Mouse (Mus musculus) lung, adult 2 months (tissue): ENCODE results near the gene Rabggta. TPM values are rescaled to one million over a fixed set of nuclear protein-coding genes. Genes with fewer than 3 reads are reported as not detected.
A peak's percentile ranks its signal among the peaks of the same experiment; 100 is the strongest.

ENCODE experiments used
- DNase-seq: peaks from one replicate; pipeline ENCODE4 v3.0.0; 2022
- H3K4me1 ChIP-seq: fragments of 200-500 bp; 2 replicates; pipeline ENCODE4 v1.6.1; 2011; ENCODE audit warnings: low read length; ENCODE audit not compliant: control insufficient read depth, insufficient read depth
- H3K4me3 ChIP-seq: fragments of 200-500 bp; replicated peaks from 2 replicates; pipeline ENCODE3; 2011; ENCODE audit warnings: low read depth, mild to moderate bottlenecking, control low read depth, low read length; ENCODE audit errors: extremely low read depth
- CTCF ChIP-seq: fragments of 200-500 bp; IDR thresholded peaks from 2 replicates; pipeline ENCODE4 v1.5.1; 2011; ENCODE audit warnings: mild to moderate bottlenecking, low read length, control low read depth; ENCODE audit not compliant: insufficient read depth
- POLR2A ChIP-seq: fragments of 200-500 bp; IDR thresholded peaks from 2 replicates; pipeline ENCODE4 v1.6.1; 2011; ENCODE audit warnings: low read depth, mild to moderate bottlenecking, control low read depth, low read length, borderline replicate concordance; ENCODE audit errors: extremely low read depth
- WGBS: fragments of 180-500 bp; shearing (Covaris S2); methylation state at CpG from one replicate; pipeline ENCODE4 v1.1.7; 2018; 5-methylcytosine and 5-hydroxymethylcytosine counted together
- polyA plus RNA-seq: library from polyadenylated mRNA; depleted of rRNA; stranded (reverse); fragments of >200 nt; gene quantifications from 2 replicates; pipeline ENCODE4 v1.2.3, GENCODE M21; 2012; rRNA removed

The Rabggta gene
- polyA plus RNA-seq, 1 experiment: 57.3 TPM

DNA sequence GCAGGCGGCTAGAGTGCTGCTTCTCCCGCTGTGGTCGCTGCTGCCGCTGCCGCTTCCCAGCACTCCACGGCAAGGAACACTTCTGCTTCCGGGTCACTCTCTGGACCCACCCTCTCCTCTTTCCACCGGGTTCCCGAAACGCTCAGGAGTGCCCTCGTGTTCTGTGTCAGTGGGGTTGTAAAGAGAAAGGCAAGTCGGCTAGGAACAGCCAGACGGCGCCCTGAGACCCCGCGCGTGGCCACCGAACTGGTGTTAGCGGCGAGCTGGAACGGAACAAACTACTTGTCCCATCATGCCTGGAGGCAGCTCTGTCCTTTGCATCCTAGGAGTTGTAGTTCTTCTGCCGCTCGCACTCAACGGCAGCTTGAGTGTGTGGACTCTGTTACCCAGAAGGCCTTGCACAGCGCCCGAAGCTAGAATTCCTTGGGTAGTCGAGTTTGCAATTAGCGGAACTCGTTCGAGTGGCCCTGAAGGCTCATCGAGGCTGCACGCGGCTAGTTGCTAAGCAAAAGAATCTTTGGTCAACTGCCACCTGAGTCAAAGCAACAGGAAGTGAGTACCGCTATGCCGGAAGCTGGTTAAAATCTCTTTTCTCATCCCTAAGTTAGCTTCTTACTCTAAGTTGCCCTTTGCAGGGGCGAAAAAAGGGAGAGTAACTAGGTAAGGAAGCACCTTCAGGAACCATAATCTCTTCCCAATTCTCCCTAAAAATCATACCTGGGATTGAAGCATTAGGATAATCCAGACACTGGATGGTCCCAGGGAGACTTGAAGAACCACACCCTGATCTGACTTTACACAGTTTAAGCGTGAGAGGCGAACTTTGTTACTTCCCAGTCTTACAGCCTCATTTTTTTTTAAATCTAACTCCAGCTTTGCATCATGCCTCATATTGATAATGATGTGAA, 50.0 kb downstream of the Rabggta start, which contains the start of the genes Gmpr2 and Nedd8:
TSS of gene Gmpr2 (plus strand) at position 109 of the 908 bp plus-strand sequence.
TSS of gene Nedd8 (minus strand) at position 292 of the 908 bp plus-strand sequence.
- under 1% methylated on average over 38 of the region's 38 CpGs for WGBS
- TF ChIP-seq POLR2A (peak; percentile 71; the same call in 1 of the 2 replicates), CTCF (no peak)
- DNase-seq: peak; percentile 96

GRCm38 (mm10) chr14:55671486-55671832, 50.6 kb downstream of the Rabggta start:
- 0% methylated on average over 12 of the region's 12 CpGs for WGBS
- TF ChIP-seq CTCF: no peak
- TF ChIP-seq POLR2A: no peak
- H3K4me1 ChIP-seq: peaks cover 4% of the 10 kb centered on the region; the same call in 1 of the 2 replicates
- DNase-seq: no peak
- H3K4me3 ChIP-seq: peak overlapping the region; percentile 97

More for the DNA sequence above, 50.0 kb downstream of the Rabggta start, which contains the start of the genes Gmpr2 and Nedd8:
- Histone ChIP-seq H3K4me1 (peaks cover 4% of the 10 kb centered on the region; the same call in 1 of the 2 replicates), H3K4me3 (peak within 1 kb of the TSS; percentile 97)

Other genes starting within 250 kb of the Rabggta start
- 25.0 and 28.1 TPM in 2 replicates for gene Dhrs4, start 243.5 kb downstream of the Rabggta start, polyA plus RNA-seq
- gene Carmil3, start 231.6 kb downstream of the Rabggta start, polyA plus RNA-seq: 1.8 and 3.0 TPM in 2 replicates
- 0.05 and 0.07 TPM in 2 replicates for gene Cpne6, start 211.8 kb downstream of the Rabggta start, polyA plus RNA-seq
- not detected in 2 replicates for gene Nrl, start 197.3 kb downstream of the Rabggta start, polyA plus RNA-seq
- 31.6 and 34.1 TPM in 2 replicates for gene Pck2, start 182.0 kb downstream of the Rabggta start, polyA plus RNA-seq
- 96.0 and 124 TPM in 2 replicates for gene Dcaf11, start 162.3 kb downstream of the Rabggta start, polyA plus RNA-seq
- 0.60 and 1.8 TPM in 2 replicates for gene A730061H03Rik, start 161.9 kb downstream of the Rabggta start, polyA plus RNA-seq
- gene Fitm1, start 146.6 kb downstream of the Rabggta start, polyA plus RNA-seq: 5.1 and 17.5 TPM in 2 replicates
- 82.8 and 98.6 TPM in 2 replicates for gene Psme1, start 144.1 kb downstream of the Rabggta start, polyA plus RNA-seq
- 20.7 and 20.8 TPM in 2 replicates for gene Emc9, start 137.0 kb downstream of the Rabggta start, polyA plus RNA-seq
- 45.0 and 60.5 TPM in 2 replicates for gene Psme2, start 131.2 kb downstream of the Rabggta start, polyA plus RNA-seq
- 37.7 and 42.8 TPM in 2 replicates for gene Rnf31, start 130.6 kb downstream of the Rabggta start, polyA plus RNA-seq
- gene Irf9, start 118.7 kb downstream of the Rabggta start, polyA plus RNA-seq: 77.3 and 82.6 TPM in 2 replicates
- 6.0 and 9.7 TPM in 2 replicates for gene Rec8, start 104.2 kb downstream of the Rabggta start, polyA plus RNA-seq
- gene Ipo4, start 86.3 kb downstream of the Rabggta start, polyA plus RNA-seq: 52.7 and 83.9 TPM in 2 replicates
- 6.0 and 9.5 TPM in 2 replicates for gene Gm49378, start 84.4 kb downstream of the Rabggta start, polyA plus RNA-seq
- 81.4 and 91.7 TPM in 2 replicates for gene Tm9sf1, start 78.5 kb downstream of the Rabggta start, polyA plus RNA-seq
- gene Tssk4, start 72.1 kb downstream of the Rabggta start, polyA plus RNA-seq: 0.70 and 1.0 TPM in 2 replicates
- 15.1 and 20.4 TPM in 2 replicates for gene Mdp1, start 61.8 kb downstream of the Rabggta start, polyA plus RNA-seq
- 11.8 and 18.7 TPM in 2 replicates for gene Gmpr2, start 50.3 kb downstream of the Rabggta start, polyA plus RNA-seq
- gene Nedd8, start 50.1 kb downstream of the Rabggta start, polyA plus RNA-seq: 170 and 270 TPM in 2 replicates
- gene Tinf2, start 40.4 kb downstream of the Rabggta start, polyA plus RNA-seq: 11.9 and 14.8 TPM in 2 replicates
- gene Tgm1, start 8.3 kb downstream of the Rabggta start, polyA plus RNA-seq: 3.4 and 30.7 TPM in 2 replicates
- gene Dhrs1, start 23.4 kb upstream of the Rabggta start, polyA plus RNA-seq: 69.2 and 89.0 TPM in 2 replicates
- gene Nop9, start 23.4 kb upstream of the Rabggta start, polyA plus RNA-seq: 12.7 and 16.8 TPM in 2 replicates
- 3.8 and 4.0 TPM in 2 replicates for gene Cideb, start 36.2 kb upstream of the Rabggta start, polyA plus RNA-seq
- 1.1 and 2.6 TPM in 2 replicates for gene Ltb4r2, start 39.2 kb upstream of the Rabggta start, polyA plus RNA-seq
- 6.5 and 7.1 TPM in 2 replicates for gene Ltb4r1, start 43.7 kb upstream of the Rabggta start, polyA plus RNA-seq
- 157 and 169 TPM in 2 replicates for gene Adcy4, start 61.8 kb upstream of the Rabggta start, polyA plus RNA-seq
- gene Ripk3, start 66.6 kb upstream of the Rabggta start, polyA plus RNA-seq: 7.5 and 10.0 TPM in 2 replicates
- gene Nfatc4, start 100.9 kb upstream of the Rabggta start, polyA plus RNA-seq: 26.4 and 27.3 TPM in 2 replicates
- 9.4 and 12.4 TPM in 2 replicates for gene Nynrin, start 131.7 kb upstream of the Rabggta start, polyA plus RNA-seq
- 0.15 and 0.34 TPM in 2 replicates for gene Cbln3, start 162.1 kb upstream of the Rabggta start, polyA plus RNA-seq
- gene Khnyn, start 162.7 kb upstream of the Rabggta start, polyA plus RNA-seq: 20.3 and 24.2 TPM in 2 replicates
- gene Sdr39u1, start 178.0 kb upstream of the Rabggta start, polyA plus RNA-seq: 37.6 and 51.9 TPM in 2 replicates
- gene Cma1, start 222.4 kb upstream of the Rabggta start, polyA plus RNA-seq: 1.8 and 1.9 TPM in 2 replicates
- not detected in 2 replicates for gene Cma2, start 228.7 kb upstream of the Rabggta start, polyA plus RNA-seq